Mouse (Mus musculus) cortical plate, adult 2 months (tissue): ENCODE results near the gene Nckap5. TPM values are rescaled to one million over a fixed set of nuclear protein-coding genes. Genes with fewer than 3 reads are reported as not detected.
A peak's percentile ranks its signal among the peaks of the same experiment; 100 is the strongest.

Experiments
- H3K27ac ChIP-seq: fragments of 200-500 bp; 2 replicates; pipeline ENCODE4 v1.5.1; 2012; ENCODE audit warnings: low read length, control low read depth, inconsistent platforms; ENCODE audit not compliant: insufficient read depth
- H3K4me1 ChIP-seq: fragments of 200-500 bp; 2 replicates; pipeline ENCODE4 v1.6.1; 2011; ENCODE audit warnings: low read length; ENCODE audit not compliant: control insufficient read depth, insufficient read depth
- H3K4me3 ChIP-seq: fragments of 200-500 bp; 2 replicates; pipeline ENCODE4 v1.5.1; 2011; ENCODE audit warnings: mild to moderate bottlenecking, low read length, control low read depth; ENCODE audit not compliant: insufficient read depth
- CTCF ChIP-seq: fragments of 200-500 bp; IDR thresholded peaks from 2 replicates; pipeline ENCODE4 v1.5.1; 2011; ENCODE audit warnings: mild to moderate bottlenecking, control low read depth, low read length; ENCODE audit not compliant: insufficient read depth; ENCODE audit errors: extremely low read depth
- POLR2A ChIP-seq: fragments of 200-500 bp; IDR thresholded peaks from 2 replicates; pipeline ENCODE4 v1.6.1; 2011; ENCODE audit warnings: mild to moderate bottlenecking, low read length, control low read depth; ENCODE audit not compliant: insufficient read depth; ENCODE audit errors: extremely low read depth
- polyA plus RNA-seq: library from polyadenylated mRNA; depleted of rRNA; stranded (reverse); fragments of >200 nt; gene quantifications from 2 replicates; pipeline ENCODE4 v1.2.3, GENCODE M21; 2012

Nckap5 gene
- polyA plus RNA-seq, 1 experiment = 3.1 TPM

- no peaks in the 10 kb centered on the region for H3K4me1 ChIP-seq
- TF ChIP-seq CTCF = peak; percentile 45
- TF ChIP-seq POLR2A = no peak
- H3K4me3 ChIP-seq = no peak overlapping the region
- H3K27ac ChIP-seq = no peak overlapping the region
These were observed 422.7 kb downstream of the Nckap5 start for GRCm38 (mm10) chr1:126407886-126408285.

- no peak for TF ChIP-seq CTCF
- no peak for TF ChIP-seq POLR2A
- H3K4me1 ChIP-seq = no peaks in the 10 kb centered on the region
- no peak overlapping the region for H3K27ac ChIP-seq
- H3K4me3 ChIP-seq = no peak overlapping the region
These were observed 425.1 kb downstream of the Nckap5 start for GRCm38 (mm10) chr1:126405543-126405942.

- no peak overlapping the region for H3K4me3 ChIP-seq
- H3K4me1 ChIP-seq = no peaks in the 10 kb centered on the region
- no peak overlapping the region for H3K27ac ChIP-seq
- TF ChIP-seq CTCF (no peak), POLR2A (no peak)
These were observed 426.6 kb downstream of the Nckap5 start for GRCm38 (mm10) chr1:126403970-126404369.

- Histone ChIP-seq H3K27ac (no peak overlapping the region), H3K4me1 (no peaks in the 10 kb centered on the region), H3K4me3 (no peak overlapping the region)
- TF ChIP-seq POLR2A (no peak), CTCF (no peak)
These were observed 439.4 kb downstream of the Nckap5 start for GRCm38 (mm10) chr1:126391204-126391603.

GRCm38 (mm10) chr1:126377339-126377980 is 453.1 kb downstream of the Nckap5 start:
- H3K4me3 ChIP-seq = no peak overlapping the region
- no peaks in the 10 kb centered on the region for H3K4me1 ChIP-seq
- TF ChIP-seq CTCF (no peak), POLR2A (no peak)
- no peak overlapping the region for H3K27ac ChIP-seq

- Histone ChIP-seq H3K4me3 (no peak overlapping the region), H3K27ac (no peak overlapping the region), H3K4me1 (no peaks in the 10 kb centered on the region)
- TF ChIP-seq CTCF = no peak
These were observed 463.9 kb downstream of the Nckap5 start for GRCm38 (mm10) chr1:126366736-126367135.

GRCm38 (mm10) chr1:126364556-126364955 is 466.0 kb downstream of the Nckap5 start:
- no peak overlapping the region for H3K27ac ChIP-seq
- TF ChIP-seq POLR2A = no peak
- TF ChIP-seq CTCF = no peak
- H3K4me3 ChIP-seq = no peak overlapping the region
- H3K4me1 ChIP-seq = no peaks in the 10 kb centered on the region

GRCm38 (mm10) chr1:126360531-126361220 is 469.9 kb downstream of the Nckap5 start:
- H3K4me3 ChIP-seq = no peak overlapping the region
- H3K4me1 ChIP-seq = no peaks in the 10 kb centered on the region
- TF ChIP-seq CTCF = no peak
- TF ChIP-seq POLR2A = no peak
- H3K27ac ChIP-seq = no peak overlapping the region

GRCm38 (mm10) chr1:126360111-126360510 is 470.5 kb downstream of the Nckap5 start:
- no peaks in the 10 kb centered on the region for H3K4me1 ChIP-seq
- H3K27ac ChIP-seq = no peak overlapping the region
- H3K4me3 ChIP-seq = no peak overlapping the region
- TF ChIP-seq CTCF (no peak), POLR2A (no peak)

GRCm38 (mm10) chr1:126341806-126342205 is 488.8 kb downstream of the Nckap5 start:
- H3K4me1 ChIP-seq = no peaks in the 10 kb centered on the region
- no peak overlapping the region for H3K4me3 ChIP-seq
- TF ChIP-seq CTCF = no peak
- no peak overlapping the region for H3K27ac ChIP-seq
